Mouse (Mus musculus): ENCODE results near the gene Tuba3a.
"Not testable (repeated sequence)": the region's sequence is repeated elsewhere in the genome, so short reads cannot be mapped to it uniquely, and the experiment has no call there.

The Tuba3a gene

DNA sequence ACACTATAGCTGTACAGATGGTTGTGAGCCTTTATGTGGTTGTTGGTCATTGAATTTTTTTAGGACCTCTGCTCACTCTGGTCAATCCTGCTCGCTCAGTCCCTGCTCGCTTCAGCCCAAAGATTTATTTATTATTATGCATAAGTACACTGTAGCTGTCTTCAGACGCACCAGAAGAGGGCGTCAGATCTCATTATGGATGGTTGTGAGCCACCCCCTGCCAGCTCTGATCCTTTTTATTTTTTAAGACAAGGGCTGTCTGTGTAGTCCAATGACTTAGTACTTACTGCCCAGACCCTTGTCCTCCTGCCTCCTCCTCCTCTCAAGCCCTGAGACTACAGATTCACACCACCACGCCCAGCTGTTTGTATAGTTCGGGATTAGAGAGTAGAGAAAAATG, 19.2 kb downstream of the Tuba3a start:
- not testable (repeated sequence) for DNase-seq (ENCODE audit: low read depth in 2 of 2, low spot score in 2 of 2)

DNA sequence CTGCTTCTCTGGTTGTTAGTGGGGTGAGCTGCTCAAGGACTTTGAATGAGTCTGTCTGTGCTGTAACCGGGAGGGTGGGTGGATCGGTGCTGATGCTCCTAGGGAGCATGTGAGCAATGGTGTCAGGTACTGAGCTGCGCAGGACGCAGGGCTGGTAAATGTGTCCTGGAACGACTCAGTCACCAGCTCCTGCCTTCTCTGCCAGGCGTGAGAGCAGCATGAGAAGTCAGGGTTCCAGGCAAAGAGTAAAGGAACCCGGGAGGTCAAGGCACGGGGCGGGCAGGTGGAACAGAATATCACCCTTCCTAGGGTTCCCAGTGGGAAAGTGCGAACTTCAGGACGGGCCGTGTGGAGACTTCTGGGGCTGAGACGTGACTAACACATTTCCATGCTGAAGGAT, 19.8 kb downstream of the Tuba3a start:
- no peak for DNase-seq (ENCODE audit: low read depth in 2 of 2, low spot score in 2 of 2)

DNA sequence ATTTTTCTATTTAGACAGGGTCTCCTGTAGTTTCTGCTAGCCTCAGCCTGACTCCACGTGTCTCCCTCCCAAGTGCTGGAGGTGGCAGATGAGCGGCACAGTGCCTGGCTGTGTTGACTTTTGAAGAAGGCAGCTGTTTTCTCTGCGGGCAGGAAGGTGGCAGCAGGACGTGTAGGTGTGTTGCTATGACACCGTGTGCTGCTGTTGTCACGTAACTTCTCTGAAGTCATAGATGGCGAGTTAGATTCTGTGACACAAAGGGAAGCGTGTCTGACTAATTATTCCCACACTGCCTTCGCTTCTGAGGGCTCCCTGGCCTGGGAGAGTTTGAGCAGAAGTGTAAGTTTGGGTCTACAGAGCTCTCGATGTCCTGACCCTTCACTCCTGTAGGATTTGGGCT, 20.6 kb downstream of the Tuba3a start:
- DNase-seq (ENCODE audit: low read depth in 2 of 2, low spot score in 2 of 2): peak; percentile 79 to 83

DNA sequence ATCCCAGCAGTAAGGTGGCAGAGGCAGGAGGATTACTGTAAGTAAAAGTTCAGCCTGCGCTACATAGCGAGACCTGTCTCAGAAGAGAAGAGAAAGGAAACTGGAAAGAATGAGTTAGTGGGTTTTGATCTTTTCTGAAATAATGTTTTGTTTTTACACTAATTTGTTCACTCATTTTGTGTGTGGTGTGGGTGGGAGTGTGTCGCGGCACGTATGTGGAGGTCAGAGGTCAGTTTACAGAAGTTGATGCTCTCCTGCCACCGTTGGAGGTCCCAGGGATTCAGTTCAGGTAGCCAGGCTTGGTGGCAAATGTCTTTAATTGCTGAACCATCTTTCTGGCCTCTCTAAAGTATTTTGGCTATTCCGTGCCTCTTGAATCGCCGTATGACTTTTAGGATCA, 21.6 kb downstream of the Tuba3a start:
- DNase-seq (ENCODE audit: low read depth in 2 of 2, low spot score in 2 of 2): no peak

DNA sequence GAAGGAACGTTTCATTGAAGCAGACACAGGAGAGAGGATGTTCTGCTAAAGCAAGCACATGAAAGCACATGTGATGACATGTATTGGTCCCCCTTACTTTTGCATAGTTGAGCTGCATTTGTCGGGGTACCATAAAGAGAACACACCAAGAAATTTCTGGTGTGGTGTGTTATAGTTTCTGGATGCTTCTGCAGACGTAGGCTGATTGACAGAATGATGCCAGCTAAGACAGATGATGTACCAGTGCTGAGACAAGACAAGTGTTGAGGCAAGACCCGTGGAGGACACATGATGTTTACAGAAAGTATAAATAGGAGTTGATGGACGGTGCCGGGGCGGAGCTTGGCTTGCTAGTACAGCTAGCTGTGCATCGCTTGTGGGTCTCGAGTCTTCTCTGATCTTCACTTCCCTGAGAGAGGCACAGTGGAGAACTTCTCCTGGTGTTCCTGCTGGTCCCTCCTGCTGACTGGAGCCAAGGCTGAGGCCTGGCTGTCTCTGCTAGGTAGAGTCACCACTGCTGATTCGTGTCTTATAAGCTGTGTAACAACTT, 25.8 kb downstream of the Tuba3a start:
- DNase-seq (ENCODE audit: low read depth in 2 of 2, low spot score in 2 of 2): no peak

DNA sequence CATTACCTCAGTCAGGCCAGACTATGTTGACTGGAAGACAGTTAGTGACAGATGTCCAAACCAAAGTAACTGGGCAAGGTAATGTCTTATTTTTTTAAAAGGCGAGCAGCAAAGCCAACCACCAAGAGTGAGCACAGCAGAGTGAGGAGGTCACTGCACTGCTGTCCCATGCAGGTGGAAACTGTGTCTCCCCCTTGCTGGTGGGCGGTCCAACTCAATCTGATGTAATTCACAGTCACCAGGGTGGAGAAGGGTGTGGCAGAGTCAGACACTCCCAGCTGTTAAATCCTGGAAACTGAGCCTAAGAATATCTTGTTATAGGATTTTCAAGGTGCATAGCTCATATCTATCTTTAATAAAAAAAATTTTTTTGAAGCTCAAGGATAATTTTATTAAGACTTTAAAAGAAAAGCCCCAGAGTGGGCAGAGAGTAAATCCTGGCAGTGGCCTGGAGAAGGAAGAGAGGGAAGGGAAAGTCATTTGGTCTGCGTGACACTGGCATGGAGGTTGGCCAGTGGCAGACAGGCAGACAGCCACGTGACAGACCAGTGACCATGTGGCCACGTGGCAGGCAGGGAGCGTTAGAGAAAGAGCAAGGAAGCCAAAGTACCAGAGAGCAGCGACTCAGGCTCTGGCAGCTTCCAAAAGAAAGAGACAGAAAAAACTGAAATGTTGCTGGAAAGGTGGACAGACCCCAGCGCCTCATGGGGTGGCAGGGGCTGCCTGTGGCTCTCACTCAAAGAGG, 29.4 kb downstream of the Tuba3a start:
- no peak for DNase-seq (ENCODE audit: low read depth in 2 of 2, low spot score in 2 of 2)

DNA sequence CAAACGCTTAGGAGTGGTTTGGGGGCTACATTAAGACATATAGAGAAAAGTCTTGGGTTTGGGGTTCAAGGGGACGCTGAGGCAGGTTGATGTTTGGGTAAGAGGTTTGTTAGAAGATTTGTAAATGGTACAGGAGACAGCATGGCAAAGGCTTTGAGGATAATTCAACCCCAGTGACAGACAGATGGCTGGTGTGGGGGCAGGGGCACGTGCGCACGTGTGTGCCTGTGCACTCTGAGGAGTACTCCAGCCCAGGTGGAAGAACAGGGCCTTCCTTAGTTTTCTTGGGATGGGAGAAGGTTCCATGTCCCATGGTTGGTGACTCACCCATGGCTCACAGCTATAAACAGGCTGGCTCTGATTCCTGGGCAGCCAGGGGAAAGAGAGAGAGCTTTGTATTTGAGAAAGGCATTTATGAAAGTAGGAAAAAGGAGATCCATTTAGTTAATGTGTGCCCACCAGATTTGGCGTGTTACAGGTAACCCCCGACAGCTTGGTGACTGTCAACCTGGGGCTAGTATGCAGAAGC, 30.3 kb downstream of the Tuba3a start:
- no peak for DNase-seq (ENCODE audit: low read depth in 2 of 2, low spot score in 2 of 2)

DNA sequence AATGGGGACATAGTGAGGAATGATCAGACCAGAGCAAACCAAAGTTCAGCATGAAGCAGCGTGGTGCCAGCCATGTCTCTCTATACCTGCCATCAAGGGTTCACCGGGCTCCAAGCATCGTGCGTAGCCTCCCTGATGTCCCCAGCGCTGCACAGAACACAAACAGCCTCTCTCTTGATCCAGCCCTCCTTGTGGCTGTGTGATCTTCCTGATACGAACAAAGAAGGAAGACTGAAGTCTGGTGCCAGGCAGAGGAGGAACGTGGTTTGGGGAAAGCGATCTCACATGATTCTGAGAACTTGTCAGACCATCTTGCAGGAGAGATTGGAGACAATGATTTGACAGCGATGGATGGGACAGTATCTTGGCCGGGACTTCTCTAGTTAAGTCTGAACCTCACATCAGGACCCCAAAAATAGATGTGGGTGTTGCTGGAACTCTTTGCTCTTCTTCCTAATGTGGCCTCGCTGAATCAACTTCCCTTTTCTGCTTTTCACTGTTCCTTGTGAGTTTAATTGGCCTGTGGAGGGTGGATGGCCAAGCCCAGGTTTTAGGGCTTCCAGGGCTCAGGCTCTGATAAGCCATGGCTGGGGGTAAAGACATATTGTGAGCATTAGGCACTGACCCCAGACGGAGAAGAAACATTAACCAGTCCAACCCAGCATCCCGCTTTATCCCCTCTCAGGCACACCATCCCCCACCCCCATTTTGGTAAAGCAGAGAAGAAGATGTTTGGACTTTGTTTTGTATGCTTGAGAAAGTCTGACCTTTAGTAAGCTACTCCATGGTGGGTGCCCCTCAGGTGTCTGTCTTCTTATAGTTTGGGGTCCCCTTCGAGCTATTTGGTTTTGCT, 31.8 kb downstream of the Tuba3a start:
- DNase-seq (ENCODE audit: low read depth in 2 of 2, low spot score in 2 of 2): no peak

DNA sequence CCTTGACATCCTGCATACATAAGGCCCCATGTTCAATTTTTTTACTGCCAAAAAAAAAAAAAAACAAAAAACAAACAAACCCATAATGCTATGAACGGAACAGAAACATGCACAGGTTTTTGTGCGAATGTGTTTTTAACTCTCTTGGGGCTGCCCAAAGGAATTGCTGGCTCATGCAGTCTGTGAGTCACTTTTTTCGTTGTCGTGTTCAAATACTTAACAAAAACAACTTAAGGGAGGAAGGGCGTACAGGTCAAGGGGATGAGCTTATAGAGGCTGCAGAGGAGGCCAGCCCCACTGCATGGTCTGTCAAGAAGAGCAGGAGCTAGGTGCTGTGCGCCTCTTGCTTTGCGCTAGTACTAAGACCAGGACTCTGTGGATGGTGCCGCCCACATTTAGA, 33.1 kb downstream of the Tuba3a start:
- no peak for DNase-seq (ENCODE audit: low read depth in 2 of 2, low spot score in 2 of 2)

DNA sequence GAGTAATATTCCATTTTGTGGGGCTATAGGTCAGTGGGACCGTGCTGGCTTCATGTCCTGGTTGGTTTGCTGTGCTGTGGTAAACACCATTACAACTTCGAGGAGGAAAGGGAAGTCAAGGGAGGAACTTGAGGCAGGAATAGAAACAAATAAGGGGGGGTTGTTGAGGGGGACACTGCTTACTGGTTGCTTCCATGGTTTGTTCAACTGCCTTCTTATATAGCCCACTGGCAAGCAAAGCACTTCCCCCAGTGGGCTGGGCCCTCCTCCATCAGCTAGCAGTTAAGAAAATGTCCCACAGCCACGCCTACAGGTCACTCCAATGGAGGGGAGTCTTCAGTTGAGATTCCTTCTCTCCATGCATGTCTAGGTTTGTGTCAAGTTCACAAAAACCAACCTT, 33.6 kb downstream of the Tuba3a start:
- no peak for DNase-seq (ENCODE audit: low read depth in 2 of 2, low spot score in 2 of 2)

DNA sequence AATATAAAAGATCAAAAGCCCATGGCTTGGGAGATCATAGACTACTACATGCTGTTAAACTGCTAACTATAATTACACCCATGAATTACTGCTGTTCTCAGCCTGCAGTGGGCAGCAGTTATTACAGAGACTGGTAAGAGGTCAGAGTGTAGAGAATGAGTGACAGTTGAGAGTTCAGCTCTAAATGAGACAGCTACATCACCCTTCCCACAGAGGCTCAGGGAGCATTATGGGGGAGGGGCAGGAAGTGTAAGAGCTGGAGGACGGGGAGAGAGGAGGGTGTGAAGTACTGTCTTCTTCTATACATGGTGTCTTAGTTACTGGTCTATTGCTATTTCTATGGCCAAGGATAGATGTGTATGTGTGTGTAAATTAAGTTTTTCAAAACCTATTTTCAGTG, 41.3 kb downstream of the Tuba3a start:
- no peak for DNase-seq (ENCODE audit: low read depth in 2 of 2, low spot score in 2 of 2)

DNA sequence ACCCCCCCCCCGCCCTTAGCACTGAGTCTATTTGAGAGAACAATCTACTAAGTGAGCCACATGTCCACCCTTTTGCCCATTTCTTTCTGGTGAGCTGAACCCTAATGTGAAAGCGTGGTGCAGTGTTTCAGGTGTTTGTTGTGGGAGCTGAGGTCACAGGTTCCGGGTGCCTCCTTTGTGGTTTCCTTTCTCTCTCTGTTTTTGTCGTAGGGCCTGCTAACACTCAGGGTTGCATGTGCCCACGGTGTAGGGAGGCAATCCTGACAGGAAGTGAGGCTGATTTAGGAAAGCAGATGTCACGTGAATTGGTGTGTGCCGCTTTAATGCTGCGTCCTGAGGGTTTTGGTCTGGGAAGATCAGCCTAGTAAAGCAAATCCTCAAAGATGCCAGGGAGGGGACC, 44.3 kb downstream of the Tuba3a start:
- peak; percentile 69 to 81 for DNase-seq (ENCODE audit: low read depth in 2 of 2, low spot score in 2 of 2)

DNA sequence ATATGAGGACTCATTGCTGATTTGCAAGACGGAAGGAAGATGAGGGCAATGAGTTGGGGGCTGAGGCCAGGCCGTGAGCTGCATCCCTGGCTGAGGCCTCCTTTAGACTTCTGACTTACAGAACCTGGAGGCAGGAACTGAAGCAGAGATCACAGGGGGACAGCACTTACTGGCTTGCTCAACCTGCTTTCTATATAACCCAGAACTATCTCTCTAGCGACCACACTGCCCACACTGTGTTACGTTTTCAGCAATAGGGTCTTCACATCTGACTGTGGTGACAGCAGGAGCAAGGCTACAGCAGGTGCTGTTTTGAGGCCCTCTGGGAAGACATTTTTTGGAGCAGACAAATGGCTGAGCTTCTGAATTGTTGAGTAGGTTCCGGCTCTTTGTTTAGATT, 45.2 kb downstream of the Tuba3a start:
- DNase-seq (ENCODE audit: low read depth in 2 of 2, low spot score in 2 of 2): no peak

DNA sequence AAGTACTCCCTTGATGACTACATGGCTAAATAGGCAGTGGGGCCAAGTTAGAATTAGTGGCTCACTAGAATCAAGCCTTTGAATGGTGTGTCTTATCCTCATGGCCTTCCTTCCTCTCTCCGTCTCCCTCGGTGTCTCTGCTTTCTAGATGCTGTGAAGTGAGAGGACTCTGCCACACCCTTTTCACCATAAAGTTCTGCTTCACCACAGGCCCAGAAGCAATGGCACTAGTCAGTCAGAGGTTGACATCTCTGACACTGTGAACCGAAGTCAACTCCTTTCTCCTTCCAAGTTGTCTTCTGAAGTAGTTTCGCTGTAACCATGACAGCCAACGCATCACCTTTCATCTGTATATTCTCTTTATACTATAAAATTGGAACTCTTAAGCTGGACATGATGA, 46.3 kb downstream of the Tuba3a start:
- DNase-seq (ENCODE audit: low read depth in 2 of 2, low spot score in 2 of 2): no peak

DNA sequence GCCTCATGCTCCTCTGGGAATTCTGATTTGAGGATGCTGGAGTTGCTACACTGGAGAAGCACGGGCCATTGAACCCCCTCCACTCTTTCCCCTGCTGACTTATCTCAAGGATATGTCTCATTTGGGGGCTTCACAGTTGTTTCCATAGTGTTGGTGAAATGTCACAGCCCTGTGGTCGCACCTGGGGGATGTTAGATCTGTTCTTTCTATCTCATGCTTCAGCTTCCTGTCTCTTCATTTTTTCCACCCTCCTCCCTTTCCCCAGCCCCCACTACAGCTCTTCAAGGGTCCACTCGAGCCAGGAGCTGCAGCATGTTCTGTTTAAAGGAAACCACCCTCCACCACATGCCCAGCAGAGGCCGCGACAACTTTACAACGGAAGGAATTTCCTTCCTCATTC, 47.4 kb downstream of the Tuba3a start:
- peak in 1 of 2 experiments; percentile 36 for DNase-seq (ENCODE audit: low read depth in 2 of 2, low spot score in 2 of 2)

DNA sequence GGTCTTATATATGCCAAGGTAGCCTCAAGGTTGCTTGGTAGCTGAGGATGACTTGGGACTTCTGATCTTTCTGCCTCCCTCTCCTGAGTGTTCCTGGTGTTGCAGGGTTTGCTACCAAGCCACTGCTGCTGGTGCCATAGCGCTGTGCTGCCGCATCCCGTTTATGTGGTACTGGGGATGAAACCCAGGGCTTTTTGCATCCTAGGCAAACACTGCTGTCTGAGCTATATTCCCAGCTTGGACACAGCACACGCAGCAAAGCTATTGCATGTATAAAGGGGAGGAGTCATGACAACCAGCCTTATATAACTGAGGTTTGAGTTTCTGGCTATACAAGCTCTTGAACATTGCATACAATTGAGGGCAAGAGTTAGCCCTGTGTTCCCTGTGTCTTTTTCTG, 48.4 kb downstream of the Tuba3a start:
- DNase-seq (ENCODE audit: low read depth in 2 of 2, low spot score in 2 of 2): no peak

DNA sequence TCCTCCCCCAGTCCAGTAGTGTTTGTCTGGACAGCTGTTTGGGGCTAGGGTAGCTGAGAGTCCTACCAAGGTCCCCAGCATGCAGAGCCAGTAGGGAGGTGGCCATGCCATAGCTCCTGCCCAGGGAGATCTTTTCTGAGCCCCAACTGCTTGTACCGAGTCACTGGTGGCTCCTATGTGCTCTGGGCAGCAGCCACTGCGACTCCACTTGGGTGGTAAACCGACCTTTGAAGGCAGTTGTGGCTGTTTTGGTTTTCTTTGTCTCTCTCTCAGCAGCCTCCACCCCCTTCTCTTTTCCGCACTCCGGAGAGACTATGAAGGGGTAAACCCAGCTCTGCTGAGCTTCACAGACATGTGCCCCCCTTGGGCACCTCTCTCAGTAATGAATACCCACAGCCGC, 49.1 kb downstream of the Tuba3a start, which contains the start of gene Cd27:
TSS of gene Cd27 (minus strand) at position 229 of the 400 bp plus-strand sequence.
- DNase-seq (ENCODE audit: low read depth in 2 of 2, low spot score in 2 of 2): peak; percentile 57 to 60

DNA sequence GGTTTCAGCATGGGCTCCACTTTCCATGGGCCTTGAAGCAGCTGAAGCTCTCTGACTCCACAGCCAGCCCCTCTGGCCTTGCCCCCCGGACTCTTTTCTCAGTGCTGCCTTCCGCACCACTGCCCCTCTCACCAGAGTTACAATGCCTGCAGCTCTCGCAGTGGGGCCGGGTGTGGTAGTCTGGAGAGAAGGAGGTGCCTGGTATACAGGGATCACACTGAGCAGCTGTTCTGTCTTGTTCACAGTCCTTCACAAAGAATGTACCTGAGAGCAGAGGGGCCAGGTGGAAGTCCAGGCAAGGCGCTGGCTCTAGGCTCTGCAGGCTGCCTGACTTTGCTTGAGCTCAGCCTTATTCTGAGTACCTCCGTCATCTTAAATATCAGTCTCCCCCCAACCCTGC, 49.5 kb downstream of the Tuba3a start:
- no peak for DNase-seq (ENCODE audit: low read depth in 2 of 2, low spot score in 2 of 2)

DNA sequence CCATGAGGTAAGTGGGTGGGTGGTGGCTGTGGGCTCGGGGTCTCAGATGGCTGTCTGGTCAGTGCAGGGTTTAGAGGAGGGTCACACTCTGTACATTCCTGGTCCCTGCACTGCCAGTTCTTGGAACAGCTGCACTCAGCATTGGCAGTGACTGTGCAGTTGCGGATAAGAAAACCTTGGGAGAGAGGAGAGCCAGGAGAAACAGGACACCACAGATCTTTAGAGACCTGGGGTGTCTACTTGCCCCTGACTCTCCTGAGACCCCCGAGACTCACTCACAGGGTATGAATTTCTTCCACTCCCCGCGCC, 51.4 kb downstream of the Tuba3a start:
- no peak for DNase-seq (ENCODE audit: low read depth in 2 of 2, low spot score in 2 of 2)

DNA sequence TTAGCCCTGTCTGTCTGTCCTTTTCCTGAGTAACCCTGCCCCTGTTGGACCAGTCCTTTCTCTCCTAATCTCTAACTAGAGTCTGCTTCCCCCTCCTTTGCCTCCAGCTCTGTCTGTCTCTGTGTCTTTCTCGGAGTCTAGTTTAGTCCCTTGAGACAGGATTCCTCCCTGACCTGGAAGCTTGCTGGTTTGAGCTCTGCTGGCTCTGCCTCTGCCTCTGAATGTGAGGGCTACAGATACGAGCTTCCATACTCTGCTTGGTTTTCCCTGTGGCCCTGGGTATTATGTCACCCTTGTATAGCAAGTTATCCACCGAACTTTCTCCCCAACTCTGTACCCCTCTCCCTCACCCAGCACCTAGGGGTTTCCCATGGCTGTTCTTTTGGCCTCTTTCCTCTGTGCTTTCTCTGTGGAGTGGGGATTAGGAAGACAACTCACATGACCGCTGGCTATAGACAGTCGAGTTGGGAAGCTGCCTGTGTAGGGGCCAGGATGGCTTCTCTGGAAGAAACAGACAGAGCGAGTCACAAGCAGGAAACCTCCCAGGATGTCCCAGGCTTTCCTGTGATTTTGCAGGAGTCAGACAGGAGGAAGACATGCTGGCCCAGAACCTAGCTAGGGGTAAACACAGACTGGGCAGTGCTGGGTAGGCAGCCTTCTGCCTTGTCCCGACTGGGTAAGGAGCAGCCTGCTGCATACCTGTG, 51.9 kb downstream of the Tuba3a start:
- DNase-seq (ENCODE audit: low read depth in 2 of 2, low spot score in 2 of 2): no peak

DNA sequence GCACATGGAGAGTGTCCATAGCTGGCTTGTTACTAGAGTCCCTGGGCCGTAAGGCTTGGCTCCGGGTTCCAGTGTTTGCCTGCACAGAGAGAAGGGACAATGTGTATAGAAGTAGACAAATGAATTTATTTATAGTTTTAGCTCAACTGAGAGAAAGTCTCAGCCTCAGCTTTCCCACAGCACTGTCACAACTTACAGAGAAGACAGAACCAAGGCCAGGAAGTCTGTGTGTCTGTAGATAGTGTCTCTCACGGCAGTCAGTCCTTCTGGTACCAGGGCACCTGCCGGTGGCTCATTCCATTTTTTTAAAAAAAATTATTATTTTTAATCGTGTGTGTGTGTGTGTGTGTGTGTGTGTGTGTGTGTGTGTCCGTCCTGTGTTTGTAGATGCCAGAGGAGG, 53.3 kb downstream of the Tuba3a start:
- DNase-seq (ENCODE audit: low read depth in 2 of 2, low spot score in 2 of 2): no peak

DNA sequence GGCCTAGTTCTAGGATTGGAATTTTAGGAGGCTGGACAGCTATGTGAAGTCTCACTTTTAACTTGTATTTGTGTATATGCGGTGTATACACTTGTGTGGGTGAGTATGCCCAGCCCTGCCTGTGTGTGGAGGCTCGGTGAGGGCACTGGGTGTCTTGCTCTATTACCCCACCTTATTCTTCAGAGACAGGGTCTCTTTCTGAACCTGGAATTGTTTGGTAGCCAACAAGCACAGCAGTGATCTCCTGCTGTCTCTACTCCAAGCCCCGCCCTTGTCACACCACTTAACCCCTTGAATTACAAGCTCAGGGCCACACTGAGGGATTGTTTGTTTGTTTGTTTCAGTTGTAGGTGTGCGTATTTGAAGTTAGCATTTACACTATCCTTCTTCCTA, 53.8 kb downstream of the Tuba3a start:
- DNase-seq (ENCODE audit: low read depth in 2 of 2, low spot score in 2 of 2): no peak
